Mouse (Mus musculus): ENCODE measurements around the gene Rdh5. TPM values are rescaled to one million over a fixed set of nuclear protein-coding genes. Genes with fewer than 3 reads are reported as not detected.

Gene Rdh5
- polyA plus RNA-seq, 1 experiment = 21.7 TPM

- TF ChIP-seq CTCF (IDR thresholded peaks at IDR 0.05; ENCODE audit: borderline replicate concordance, extremely low read depth, insufficient read depth, insufficient read length) (no peak), POLR2A (IDR thresholded peaks at IDR 0.05; ENCODE audit: borderline replicate concordance, extremely low read depth, insufficient read depth, insufficient read length, poor library complexity, severe bottlenecking) (no peak)
- DNase-seq (ENCODE audit: low read depth) = peak; percentile 54
Measured at GRCm38 (mm10) chr10:128928356-128928755, 5.7 kb upstream of the Rdh5 start.

- TF ChIP-seq POLR2A (IDR thresholded peaks at IDR 0.05; ENCODE audit: borderline replicate concordance, extremely low read depth, insufficient read depth, insufficient read length, poor library complexity, severe bottlenecking) (no peak), CTCF (IDR thresholded peaks at IDR 0.05; ENCODE audit: borderline replicate concordance, extremely low read depth, insufficient read depth, insufficient read length) (no peak)
Measured at GRCm38 (mm10) chr10:128923935-128924334, 1.2 kb upstream of the Rdh5 start, which contains the start of gene Bloc1s1. TSS of gene Bloc1s1 (minus strand) at chr10:128924035.

GRCm38 (mm10) chr10:128923013-128923691 is 464 bp upstream of the Rdh5 start:
- TF ChIP-seq CTCF (IDR thresholded peaks at IDR 0.05; ENCODE audit: borderline replicate concordance, extremely low read depth, insufficient read depth, insufficient read length) (0 out of 2 replicates have a peak, but pooled peaks have one; percentile 14), POLR2A (IDR thresholded peaks at IDR 0.05; ENCODE audit: borderline replicate concordance, extremely low read depth, insufficient read depth, insufficient read length, poor library complexity, severe bottlenecking) (peak; percentile 24; the same call in 1 of the 2 replicates)

More at GRCm38 (mm10) chr10:128923935-128924334, 1.2 kb upstream of the Rdh5 start, which contains the start of gene Bloc1s1:
- no peak for DNase-seq (ENCODE audit: low read depth)

GRCm38 (mm10) chr10:128921883-128922821 is 536 bp downstream of the Rdh5 start:
- no peak for TF ChIP-seq CTCF (IDR thresholded peaks at IDR 0.05; ENCODE audit: borderline replicate concordance, extremely low read depth, insufficient read depth, insufficient read length)
- TF ChIP-seq POLR2A (IDR thresholded peaks at IDR 0.05; ENCODE audit: borderline replicate concordance, extremely low read depth, insufficient read depth, insufficient read length, poor library complexity, severe bottlenecking) = no peak
- no peak for DNase-seq (ENCODE audit: low read depth)

More at GRCm38 (mm10) chr10:128923013-128923691, 464 bp upstream of the Rdh5 start:
- peak; percentile 97 for DNase-seq (ENCODE audit: low read depth)

GRCm38 (mm10) chr10:128921251-128921650 is 1.4 kb downstream of the Rdh5 start:
- DNase-seq (ENCODE audit: low read depth) = no peak
- TF ChIP-seq CTCF (IDR thresholded peaks at IDR 0.05; ENCODE audit: borderline replicate concordance, extremely low read depth, insufficient read depth, insufficient read length) (no peak), POLR2A (IDR thresholded peaks at IDR 0.05; ENCODE audit: borderline replicate concordance, extremely low read depth, insufficient read depth, insufficient read length, poor library complexity, severe bottlenecking) (no peak)

- DNase-seq (ENCODE audit: low read depth) = no peak
Measured at GRCm38 (mm10) chr10:128920736-128921161, 1.9 kb downstream of the Rdh5 start.

GRCm38 (mm10) chr10:128919966-128920365 is 2.7 kb downstream of the Rdh5 start:
- TF ChIP-seq POLR2A (IDR thresholded peaks at IDR 0.05; ENCODE audit: borderline replicate concordance, extremely low read depth, insufficient read depth, insufficient read length, poor library complexity, severe bottlenecking) = no peak
- TF ChIP-seq CTCF (IDR thresholded peaks at IDR 0.05; ENCODE audit: borderline replicate concordance, extremely low read depth, insufficient read depth, insufficient read length) = no peak
- DNase-seq (ENCODE audit: low read depth) = no peak

More at GRCm38 (mm10) chr10:128920736-128921161, 1.9 kb downstream of the Rdh5 start:
- TF ChIP-seq POLR2A (IDR thresholded peaks at IDR 0.05; ENCODE audit: borderline replicate concordance, extremely low read depth, insufficient read depth, insufficient read length, poor library complexity, severe bottlenecking) = no peak
- TF ChIP-seq CTCF (IDR thresholded peaks at IDR 0.05; ENCODE audit: borderline replicate concordance, extremely low read depth, insufficient read depth, insufficient read length) = no peak

GRCm38 (mm10) chr10:128919203-128919631 is 3.5 kb downstream of the Rdh5 start:
- no peak for TF ChIP-seq POLR2A (IDR thresholded peaks at IDR 0.05; ENCODE audit: borderline replicate concordance, extremely low read depth, insufficient read depth, insufficient read length, poor library complexity, severe bottlenecking)
- TF ChIP-seq CTCF (IDR thresholded peaks at IDR 0.05; ENCODE audit: borderline replicate concordance, extremely low read depth, insufficient read depth, insufficient read length) = no peak
- peak; percentile 53 for DNase-seq (ENCODE audit: low read depth)

- TF ChIP-seq POLR2A (IDR thresholded peaks at IDR 0.05; ENCODE audit: borderline replicate concordance, extremely low read depth, insufficient read depth, insufficient read length, poor library complexity, severe bottlenecking) (no peak), CTCF (IDR thresholded peaks at IDR 0.05; ENCODE audit: borderline replicate concordance, extremely low read depth, insufficient read depth, insufficient read length) (no peak)
- DNase-seq (ENCODE audit: low read depth) = no peak
Measured at GRCm38 (mm10) chr10:128918246-128918645, 4.4 kb downstream of the Rdh5 start.

- TF ChIP-seq CTCF (IDR thresholded peaks at IDR 0.05; ENCODE audit: borderline replicate concordance, extremely low read depth, insufficient read depth, insufficient read length) (no peak), POLR2A (IDR thresholded peaks at IDR 0.05; ENCODE audit: borderline replicate concordance, extremely low read depth, insufficient read depth, insufficient read length, poor library complexity, severe bottlenecking) (no peak)
- no peak for DNase-seq (ENCODE audit: low read depth)
Measured at GRCm38 (mm10) chr10:128917400-128917799, 5.3 kb downstream of the Rdh5 start.

GRCm38 (mm10) chr10:128916665-128917064 is 6.0 kb downstream of the Rdh5 start:
- TF ChIP-seq CTCF (IDR thresholded peaks at IDR 0.05; ENCODE audit: borderline replicate concordance, extremely low read depth, insufficient read depth, insufficient read length) (no peak), POLR2A (IDR thresholded peaks at IDR 0.05; ENCODE audit: borderline replicate concordance, extremely low read depth, insufficient read depth, insufficient read length, poor library complexity, severe bottlenecking) (no peak)
- DNase-seq (ENCODE audit: low read depth) = no peak

All from brain, embryonic 14.5 days (tissue).